Mouse (Mus musculus) embryonic facial prominence, embryonic 12.5 days (tissue): ENCODE measurements around the gene Aldh16a1. TPM values are rescaled to one million over a fixed set of nuclear protein-coding genes. Genes with fewer than 3 reads are reported as not detected.
A peak's percentile ranks its signal among the peaks of the same experiment; 100 is the strongest.

ENCODE experiments used
- ATAC-seq: fragments of 200-750 bp; cut with Nextera tagmentation; 2 replicates; pipeline ENCODE4 v1.8.0; 2017; ENCODE audit not compliant: insufficient number of reproducible peaks, insufficient read depth, low FRiP score, low TSS enrichment
- H3K27ac ChIP-seq: fragments of 300-500 bp; sonication (generic); 2 replicates; pipeline ENCODE4 v1.5.1; 2016; ENCODE audit warnings: mild to moderate bottlenecking
- H3K27me3 ChIP-seq: fragments of 300-500 bp; sonication (generic); 2 replicates; pipeline ENCODE4 v1.6.1; 2016; ENCODE audit warnings: mild to moderate bottlenecking, moderate library complexity
- H3K36me3 ChIP-seq: fragments of 300-500 bp; sonication (generic); 2 replicates; pipeline ENCODE4 v1.6.1; 2016; ENCODE audit warnings: mild to moderate bottlenecking
- H3K4me1 ChIP-seq: fragments of 300-500 bp; sonication (generic); 2 replicates; pipeline ENCODE4 v1.6.1; 2016
- H3K4me2 ChIP-seq: fragments of 300-500 bp; sonication (generic); replicated peaks from 2 replicates; pipeline ENCODE4 v1.6.1; 2016; ENCODE audit warnings: mild to moderate bottlenecking, moderate library complexity
- H3K4me3 ChIP-seq: fragments of 300-500 bp; sonication (generic); 2 replicates; pipeline ENCODE4 v1.5.1; 2016; ENCODE audit warnings: mild to moderate bottlenecking
- H3K9ac ChIP-seq: fragments of 300-500 bp; sonication (generic); 2 replicates; pipeline ENCODE4 v1.6.1; 2016; ENCODE audit warnings: mild to moderate bottlenecking, moderate library complexity
- H3K9me3 ChIP-seq: fragments of 300-500 bp; sonication (generic); 2 replicates; pipeline ENCODE4 v1.6.1; 2016; ENCODE audit warnings: mild to moderate bottlenecking, moderate library complexity
- WGBS: fragments of 180-500 bp; shearing (Covaris S2); methylation state at CpG from one replicate; pipeline ENCODE4 v1.1.7; 2016; 5-methylcytosine and 5-hydroxymethylcytosine counted together
- polyA plus RNA-seq: library from polyadenylated mRNA; unstranded; fragments of >200 nt; fragmentation: Nextera tagmentation; extraction: Ambion mirVana; gene quantifications from 2 replicates; pipeline ENCODE4 v1.2.1, GENCODE M21; 2016

Aldh16a1 gene
- polyA plus RNA-seq, 1 experiment from 2014 or later, result 43.8 TPM

DNA sequence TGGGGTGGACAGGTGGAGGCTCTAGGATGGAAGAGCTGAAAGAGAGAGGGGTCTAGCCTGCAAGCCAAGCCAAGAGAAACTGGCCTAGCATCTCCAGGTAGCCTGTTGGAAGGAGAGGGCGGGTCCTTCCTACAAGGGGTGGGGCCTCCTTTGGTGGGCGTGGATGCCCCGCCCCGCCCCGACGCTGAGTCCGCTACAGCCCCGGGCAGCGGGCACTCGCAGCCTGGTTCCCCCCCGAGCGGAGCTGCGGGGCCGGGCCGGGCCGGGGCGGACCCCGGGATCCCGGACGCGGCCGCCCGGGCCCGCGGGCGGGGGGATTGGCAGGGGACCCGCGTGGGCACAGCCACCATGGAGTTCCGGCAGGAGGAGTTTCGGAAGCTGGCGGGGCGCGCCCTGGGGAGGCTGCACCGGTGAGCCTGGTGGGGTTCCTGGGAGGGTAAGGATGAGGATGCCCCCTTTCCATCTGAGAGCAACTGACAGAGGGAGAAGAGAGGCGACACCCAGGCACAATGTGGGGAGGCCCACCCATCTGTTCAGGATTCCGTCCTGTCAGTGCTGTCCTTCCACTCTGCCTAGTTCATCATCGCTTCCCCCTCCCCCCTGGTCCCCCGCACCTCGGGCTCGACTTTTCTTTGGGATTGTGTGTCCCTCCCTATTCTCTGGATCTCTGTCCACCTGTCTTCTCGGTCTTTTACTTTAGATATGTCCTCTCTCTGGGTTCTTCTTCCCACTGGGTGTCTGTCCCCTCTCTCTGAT lies 9.5 kb upstream of the Aldh16a1 start, which contains the start of gene Slc17a7:
TSS of gene Slc17a7 (plus strand) at position 215 of the 756 bp plus-strand sequence.
- peak within 1 kb of the TSS; percentile 62 for H3K4me2 ChIP-seq
- 1% methylated on average over 33 of the region's 41 CpGs for WGBS
- peaks cover 65% of the 10 kb centered on the region for H3K27me3 ChIP-seq
- peaks cover 2% of the 10 kb centered on the region for H3K9me3 ChIP-seq
- peaks cover 23% of the 10 kb centered on the region for H3K36me3 ChIP-seq
- ATAC-seq, result no peak
- peaks cover 4% of the 10 kb centered on the region; the same call in 1 of the 2 replicates for H3K4me1 ChIP-seq
- no peak within 1 kb of the TSS for H3K27ac ChIP-seq
- peak within 1 kb of the TSS; percentile 36 for H3K4me3 ChIP-seq
- peak within 1 kb of the TSS; percentile 54 for H3K9ac ChIP-seq

DNA sequence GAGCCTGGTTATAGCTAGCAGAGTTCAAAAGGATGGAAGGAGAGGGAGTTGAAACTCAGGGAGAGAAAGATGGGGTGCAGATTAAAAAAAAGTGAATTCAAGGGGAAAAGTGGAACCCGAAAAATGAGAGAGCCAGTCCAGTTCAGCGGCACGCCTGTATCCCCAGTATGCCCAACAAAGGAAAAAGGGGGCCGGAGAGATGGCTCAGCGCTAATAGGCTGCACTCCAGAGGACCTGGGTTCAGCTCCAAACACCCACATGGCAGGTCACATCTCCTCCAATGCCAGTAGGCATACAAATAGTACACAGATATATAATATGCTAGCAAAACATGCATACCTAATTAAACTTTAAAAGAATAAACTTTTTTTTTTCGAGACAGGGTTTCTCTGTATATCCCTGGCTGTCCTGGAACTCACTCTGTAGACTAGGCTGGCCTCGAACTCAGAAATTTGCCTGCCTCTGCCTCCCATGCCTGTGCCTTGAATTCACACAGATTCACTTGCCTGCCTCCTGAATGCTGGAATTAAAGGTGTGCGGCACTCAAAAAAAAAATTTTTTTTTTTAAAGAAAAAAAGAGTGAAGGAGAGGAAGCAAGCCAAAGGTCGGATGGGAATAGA lies 8.7 kb upstream of the Aldh16a1 start:
- H3K9ac ChIP-seq, result no peak overlapping the region
- H3K4me1 ChIP-seq, result peaks cover 4% of the 10 kb centered on the region; the same call in 1 of the 2 replicates
- peak overlapping the region; percentile 36; the same call in 1 of the 2 replicates for H3K4me3 ChIP-seq
- no peak overlapping the region for H3K4me2 ChIP-seq
- H3K9me3 ChIP-seq, result no peaks in the 10 kb centered on the region
- peaks cover 57% of the 10 kb centered on the region for H3K27me3 ChIP-seq
- H3K36me3 ChIP-seq, result peaks cover 31% of the 10 kb centered on the region
- no peak overlapping the region for H3K27ac ChIP-seq
- WGBS, result 74% methylated on average over 9 of the region's 9 CpGs
- ATAC-seq, result no peak

DNA sequence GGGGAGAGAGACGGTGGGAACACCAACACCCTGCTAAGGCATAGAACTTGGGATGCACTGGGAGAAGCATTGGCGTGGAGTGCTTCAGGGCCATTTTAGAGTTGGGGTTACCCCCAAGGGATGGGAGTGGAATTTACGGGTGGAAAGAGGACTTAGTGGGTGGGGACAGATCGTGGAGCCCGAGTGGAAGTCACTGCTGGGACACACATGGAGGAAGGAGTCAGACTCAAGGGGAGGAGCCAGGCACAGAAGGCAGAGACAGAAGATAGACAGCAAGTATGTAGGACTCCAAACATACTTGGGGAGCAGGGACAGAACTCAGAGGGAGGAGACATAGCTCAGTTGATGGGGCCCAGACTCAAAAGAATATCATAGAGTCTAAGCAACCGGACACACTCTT lies 8.2 kb upstream of the Aldh16a1 start:
- no peaks in the 10 kb centered on the region for H3K9me3 ChIP-seq

DNA sequence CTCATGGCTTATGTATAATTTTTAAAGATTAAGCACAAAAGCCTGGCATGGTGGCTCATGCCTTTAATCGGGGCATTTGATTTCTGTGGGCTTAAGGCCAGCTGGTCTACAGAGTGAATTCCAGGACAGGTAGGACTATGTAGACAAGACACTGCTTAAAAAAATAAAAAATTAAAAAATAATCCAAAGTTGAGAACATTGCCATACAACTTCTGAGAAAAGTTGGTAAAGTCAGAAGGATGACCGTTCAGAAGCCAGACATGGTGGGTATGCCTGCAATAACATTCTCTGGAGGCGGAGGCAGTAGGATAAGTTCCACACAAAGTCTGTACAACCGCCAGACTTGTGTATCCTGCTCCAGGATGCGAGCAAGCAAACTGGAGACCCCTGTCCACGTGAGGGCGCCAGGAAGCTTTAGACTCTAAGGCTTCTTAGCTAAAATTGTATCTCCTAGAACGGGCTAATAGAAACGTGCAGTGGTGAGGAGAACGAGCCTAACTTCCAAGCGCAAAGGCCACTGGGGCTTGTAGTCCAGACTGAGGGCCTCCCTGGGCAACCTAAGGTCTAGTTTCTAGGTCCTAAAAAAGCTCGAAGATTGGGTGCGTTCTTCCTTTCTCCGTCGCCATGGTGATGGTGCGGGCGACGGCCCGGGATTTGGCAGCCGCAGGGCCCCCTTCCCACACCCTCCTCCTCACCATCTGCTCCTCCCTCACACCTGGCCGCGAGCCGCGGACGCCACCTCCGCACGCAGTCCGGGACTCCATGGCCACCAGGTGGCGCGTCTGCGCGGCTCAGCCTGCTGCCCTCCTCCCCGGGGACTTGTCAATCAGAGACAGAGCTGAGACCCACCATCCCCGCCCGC lies 7.5 kb upstream of the Aldh16a1 start:
- peak overlapping the region; percentile 32; the same call in 1 of the 2 replicates for H3K9ac ChIP-seq
- ATAC-seq, result peak; percentile 87
- H3K4me1 ChIP-seq, result peaks cover 4% of the 10 kb centered on the region; the same call in 1 of the 2 replicates
- H3K4me3 ChIP-seq, result peak overlapping the region; percentile 33
- H3K27me3 ChIP-seq, result peaks cover 45% of the 10 kb centered on the region
- H3K4me2 ChIP-seq, result peak overlapping the region; percentile 69
- WGBS, result 5% methylated on average over 35 of the region's 35 CpGs
- H3K27ac ChIP-seq, result no peak overlapping the region
- no peaks in the 10 kb centered on the region for H3K9me3 ChIP-seq
- H3K36me3 ChIP-seq, result peaks cover 41% of the 10 kb centered on the region

More for the DNA sequence above, 8.2 kb upstream of the Aldh16a1 start:
- peaks cover 52% of the 10 kb centered on the region for H3K27me3 ChIP-seq
- peak; percentile 1; the same call in 1 of the 2 replicates for ATAC-seq
- peaks cover 37% of the 10 kb centered on the region for H3K36me3 ChIP-seq
- peaks cover 4% of the 10 kb centered on the region; the same call in 1 of the 2 replicates for H3K4me1 ChIP-seq
- 27% methylated on average over 6 of the region's 6 CpGs for WGBS
- peak overlapping the region; percentile 69 for H3K4me2 ChIP-seq
- 0 out of 2 replicates have a peak overlapping the region, but pooled peaks have one; percentile 21 for H3K9ac ChIP-seq
- peak overlapping the region; percentile 33 for H3K4me3 ChIP-seq
- H3K27ac ChIP-seq, result no peak overlapping the region

DNA sequence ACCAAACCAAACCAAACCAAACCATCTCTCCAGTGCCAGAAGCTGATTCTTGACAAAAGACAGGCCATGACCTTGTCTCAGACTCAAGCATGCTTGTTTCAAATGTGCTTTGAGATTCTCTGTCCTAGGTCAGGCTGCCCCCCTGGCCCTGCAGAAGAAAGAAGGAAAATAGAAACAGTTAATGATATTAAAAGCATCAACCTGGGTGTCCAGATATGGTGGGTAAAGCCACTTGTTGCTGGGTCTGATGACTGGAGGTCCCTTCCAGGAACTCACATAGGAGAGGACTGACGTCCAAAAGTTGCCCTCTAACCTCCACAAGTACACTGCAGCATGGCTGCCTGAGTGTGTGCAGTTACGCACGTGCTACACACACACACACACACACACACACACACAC lies 6.5 kb upstream of the Aldh16a1 start:
- WGBS, result 89% methylated on average over 3 of the region's 3 CpGs
- Histone ChIP-seq H3K9me3 (no peaks in the 10 kb centered on the region), H3K27ac (no peak overlapping the region), H3K27me3 (peaks cover 36% of the 10 kb centered on the region), H3K4me3 (no peak overlapping the region), H3K4me2 (no peak overlapping the region), H3K36me3 (peaks cover 41% of the 10 kb centered on the region), H3K4me1 (peaks cover 4% of the 10 kb centered on the region; the same call in 1 of the 2 replicates), H3K9ac (no peak overlapping the region)
- no peak for ATAC-seq

DNA sequence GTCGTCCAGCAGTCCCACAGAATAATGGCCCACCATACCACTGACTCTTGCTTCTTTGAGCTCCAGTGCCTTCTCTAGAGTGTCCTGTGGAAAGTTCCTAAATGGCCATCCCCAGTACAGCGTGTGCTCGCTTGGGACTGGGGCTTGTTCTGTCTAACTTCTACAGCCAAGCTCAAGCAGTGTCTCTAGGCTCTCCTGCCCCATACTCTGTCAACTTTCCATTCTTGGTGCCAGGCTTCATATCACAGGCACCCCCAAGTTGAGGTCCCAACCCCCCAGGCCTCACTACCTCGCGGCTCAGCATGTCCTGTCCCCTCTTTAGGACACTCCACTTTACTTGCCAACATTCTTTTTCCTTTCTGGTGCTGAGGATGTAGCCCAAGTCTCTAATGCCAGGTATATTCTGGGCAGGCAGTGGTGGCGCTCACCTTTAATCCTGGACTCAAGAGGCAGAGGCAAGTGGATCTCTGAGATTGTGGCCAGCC lies 6.0 kb upstream of the Aldh16a1 start:
- no peak for ATAC-seq
- no peaks in the 10 kb centered on the region for H3K9me3 ChIP-seq
- no peak overlapping the region for H3K27ac ChIP-seq
- H3K9ac ChIP-seq, result no peak overlapping the region
- H3K4me2 ChIP-seq, result no peak overlapping the region
- no peak overlapping the region for H3K4me3 ChIP-seq
- H3K27me3 ChIP-seq, result peaks cover 30% of the 10 kb centered on the region
- H3K36me3 ChIP-seq, result peaks cover 41% of the 10 kb centered on the region
- 92% methylated on average over 6 of the region's 6 CpGs for WGBS
- H3K4me1 ChIP-seq, result peaks cover 4% of the 10 kb centered on the region; the same call in 1 of the 2 replicates

DNA sequence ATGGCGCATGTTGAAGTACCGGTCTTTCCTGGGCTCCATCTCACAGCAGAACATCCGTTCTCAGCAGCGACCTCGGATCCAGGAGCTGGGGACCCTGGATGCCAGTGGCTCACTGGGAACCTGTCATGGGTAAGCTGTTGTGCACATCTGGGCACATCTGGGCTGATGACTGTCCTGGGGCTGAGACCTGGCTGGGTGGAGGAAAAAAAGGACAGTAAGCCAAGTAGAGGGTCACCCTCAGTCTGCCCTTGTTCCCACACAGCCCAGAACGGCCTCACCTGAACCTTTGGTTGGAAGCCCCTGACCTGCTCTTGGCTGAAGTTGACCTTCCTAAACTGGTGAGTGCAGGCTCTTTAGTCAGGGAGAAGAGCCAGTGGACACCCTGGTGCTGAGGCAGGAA lies 4.6 kb upstream of the Aldh16a1 start:
- Histone ChIP-seq H3K9ac (no peak overlapping the region), H3K27ac (no peak overlapping the region), H3K36me3 (peaks cover 41% of the 10 kb centered on the region), H3K4me1 (peaks cover 4% of the 10 kb centered on the region; the same call in 1 of the 2 replicates), H3K27me3 (peaks cover 17% of the 10 kb centered on the region), H3K9me3 (no peaks in the 10 kb centered on the region), H3K4me2 (no peak overlapping the region), H3K4me3 (no peak overlapping the region)
- ATAC-seq, result no peak
- 92% methylated on average over 6 of the region's 6 CpGs for WGBS

DNA sequence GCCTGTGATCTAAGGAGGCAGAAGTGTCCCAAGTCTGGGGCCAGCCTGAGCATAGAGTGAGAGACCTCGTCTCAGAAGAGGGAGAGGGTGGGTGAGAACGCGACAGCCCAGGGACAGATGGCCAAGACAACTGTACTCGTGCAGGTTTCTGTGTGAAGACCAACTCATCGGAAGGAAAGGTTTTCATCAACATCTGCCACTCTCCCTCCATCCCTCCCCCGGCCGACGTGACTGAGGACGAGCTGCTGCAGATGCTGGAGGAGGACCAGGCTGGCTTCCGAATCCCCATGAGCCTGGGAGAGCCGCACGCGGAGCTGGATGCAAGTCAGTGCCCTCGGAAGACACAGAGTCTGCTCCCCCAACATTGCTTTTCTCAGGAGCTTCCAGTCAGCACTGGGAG lies 3.1 kb upstream of the Aldh16a1 start:
- no peak overlapping the region; the same call in 1 of the 2 replicates for H3K9ac ChIP-seq
- H3K27me3 ChIP-seq, result peaks cover 2% of the 10 kb centered on the region; the same call in 1 of the 2 replicates
- H3K36me3 ChIP-seq, result peaks cover 41% of the 10 kb centered on the region
- ATAC-seq, result no peak
- no peak overlapping the region for H3K27ac ChIP-seq
- H3K4me3 ChIP-seq, result no peak overlapping the region
- H3K4me1 ChIP-seq, result peaks cover 7% of the 10 kb centered on the region
- no peak overlapping the region for H3K4me2 ChIP-seq
- H3K9me3 ChIP-seq, result no peaks in the 10 kb centered on the region
- WGBS, result 86% methylated on average over 14 of the region's 14 CpGs

DNA sequence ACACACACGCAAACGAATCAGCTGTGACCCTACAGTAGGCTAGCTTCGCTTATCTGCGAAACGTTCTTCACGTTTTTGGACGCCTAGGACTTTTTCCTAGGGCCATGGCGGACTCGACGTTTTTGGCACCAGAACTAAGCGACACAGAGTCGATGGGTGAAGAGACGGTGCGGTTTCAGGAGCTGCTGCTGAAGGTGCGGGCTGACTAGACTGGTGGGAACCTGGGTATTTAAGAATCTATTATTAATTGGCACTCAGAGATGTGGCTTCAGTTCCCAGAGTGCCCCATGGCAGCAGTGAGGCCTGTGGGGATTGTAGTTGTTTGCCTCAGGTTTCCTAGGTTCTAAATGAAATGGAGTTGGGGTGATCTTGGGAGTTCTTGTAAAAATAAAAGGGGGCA lies 1.8 kb upstream of the Aldh16a1 start:
- no peak for ATAC-seq
- H3K27me3 ChIP-seq, result no peaks in the 10 kb centered on the region
- H3K27ac ChIP-seq, result no peak overlapping the region
- no peak overlapping the region for H3K4me3 ChIP-seq
- H3K9ac ChIP-seq, result no peak overlapping the region
- WGBS, result 95% methylated on average over 15 of the region's 15 CpGs
- H3K9me3 ChIP-seq, result no peaks in the 10 kb centered on the region
- peaks cover 40% of the 10 kb centered on the region for H3K36me3 ChIP-seq
- peaks cover 8% of the 10 kb centered on the region for H3K4me1 ChIP-seq
- H3K4me2 ChIP-seq, result no peak overlapping the region

DNA sequence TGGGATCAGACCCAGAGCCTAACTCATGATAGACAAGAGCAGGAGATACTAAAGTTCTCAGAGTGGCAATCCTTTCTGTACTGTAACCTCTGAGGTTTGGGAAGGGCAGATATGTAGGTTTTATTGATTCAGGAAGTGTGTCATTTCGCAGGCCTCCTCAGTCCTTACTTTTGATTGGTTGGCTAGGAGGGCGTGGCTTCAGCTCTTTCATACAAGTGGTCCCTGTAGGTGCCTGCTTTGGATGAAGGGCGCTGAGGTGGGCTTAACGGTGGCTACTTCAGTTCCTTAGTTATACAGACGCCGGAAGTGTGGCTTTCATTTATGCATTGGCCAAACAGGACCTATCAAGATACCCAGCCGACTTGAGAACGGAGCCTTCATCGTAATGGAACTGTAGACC lies 1.2 kb upstream of the Aldh16a1 start:
- WGBS, result 82% methylated on average over 9 of the region's 9 CpGs
- Histone ChIP-seq H3K4me1 (peaks cover 14% of the 10 kb centered on the region), H3K4me2 (peak overlapping the region; percentile 74; the same call in 1 of the 2 replicates)

DNA sequence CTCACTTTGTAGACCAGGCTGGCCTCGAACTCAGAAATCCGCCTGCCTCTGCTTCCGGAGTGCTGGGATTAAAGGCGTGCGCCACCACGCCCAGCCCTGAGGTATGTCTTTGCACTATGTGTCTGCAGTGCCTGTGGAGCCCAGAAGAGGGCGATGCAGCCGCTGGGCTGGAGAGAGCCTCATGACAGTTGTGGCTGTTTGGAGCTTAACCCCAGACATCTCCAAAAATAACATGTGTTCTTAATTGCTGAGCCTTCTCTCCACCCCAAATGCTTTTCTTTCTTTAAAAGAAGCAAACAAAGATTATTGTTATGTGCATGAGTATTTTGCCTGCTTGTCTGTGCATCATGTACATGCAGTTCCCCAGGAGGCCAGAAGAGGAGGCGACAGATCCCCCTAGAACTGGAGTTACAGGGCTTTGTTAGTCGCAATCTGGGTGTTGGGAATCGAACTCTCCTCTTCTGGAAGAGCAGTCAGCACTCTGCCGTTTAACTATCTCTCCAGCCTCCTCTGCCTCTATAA lies 670 bp upstream of the Aldh16a1 start:
- Histone ChIP-seq H3K4me2 (peak overlapping the region; percentile 74), H3K9ac (no peak overlapping the region; the same call in 1 of the 2 replicates), H3K36me3 (peaks cover 28% of the 10 kb centered on the region), H3K4me3 (peak overlapping the region; percentile 60), H3K4me1 (peaks cover 16% of the 10 kb centered on the region), H3K9me3 (no peaks in the 10 kb centered on the region), H3K27me3 (no peaks in the 10 kb centered on the region), H3K27ac (peak overlapping the region; percentile 95; the same call in 1 of the 2 replicates)
- 79% methylated on average over 12 of the region's 12 CpGs for WGBS
- ATAC-seq, result no peak

More for the DNA sequence above, 1.2 kb upstream of the Aldh16a1 start:
- no peak for ATAC-seq
- Histone ChIP-seq H3K9ac (no peak overlapping the region), H3K27ac (no peak overlapping the region), H3K9me3 (no peaks in the 10 kb centered on the region), H3K4me3 (no peak overlapping the region), H3K36me3 (peaks cover 34% of the 10 kb centered on the region), H3K27me3 (no peaks in the 10 kb centered on the region)
